Mouse (Mus musculus): ENCODE measurements around the gene Tmem33. TPM values are rescaled to one million over a fixed set of nuclear protein-coding genes. Genes with fewer than 3 reads are reported as not detected.

Gene Tmem33
- polyA plus RNA-seq, 1 experiment, result 16.9 TPM

- no peak overlapping the region for H3K27ac ChIP-seq (ENCODE audit: control insufficient read depth, insufficient read depth, low read depth, low read length, poor library complexity)
- TF ChIP-seq POLR2A (IDR thresholded peaks at IDR 0.05; ENCODE audit: borderline replicate concordance, control insufficient read depth, low read depth, low read length), result no peak
- TF ChIP-seq CTCF (IDR thresholded peaks at IDR 0.05; ENCODE audit: control insufficient read depth, insufficient read depth, low read length), result no peak
Measured at GRCm38 (mm10) chr5:67312522-67312851, 52.1 kb downstream of the Tmem33 start.

GRCm38 (mm10) chr5:67321656-67322268, 61.4 kb downstream of the Tmem33 start:
- TF ChIP-seq CTCF (IDR thresholded peaks at IDR 0.05; ENCODE audit: control insufficient read depth, insufficient read depth, low read length), result no peak
- TF ChIP-seq POLR2A (IDR thresholded peaks at IDR 0.05; ENCODE audit: borderline replicate concordance, control insufficient read depth, low read depth, low read length), result no peak
- WGBS, result 87% methylated on average over 17 of the region's 17 CpGs

More at GRCm38 (mm10) chr5:67312522-67312851, 52.1 kb downstream of the Tmem33 start:
- 89% methylated on average over 3 of the region's 3 CpGs for WGBS
- no peak overlapping the region for H3K4me3 ChIP-seq (replicated peaks; ENCODE audit: control insufficient read depth, low read depth, low read length)
- H3K4me1 ChIP-seq (ENCODE audit: control insufficient read depth, insufficient read depth, low read length), result no peaks in the 10 kb centered on the region; the same call in 1 of the 2 replicates

GRCm38 (mm10) chr5:67324032-67324431, 63.7 kb downstream of the Tmem33 start:
- no peak overlapping the region for H3K4me3 ChIP-seq (replicated peaks; ENCODE audit: control insufficient read depth, low read depth, low read length)
- WGBS, result 75% methylated on average over 1 of the region's 1 CpGs
- H3K27ac ChIP-seq (ENCODE audit: control insufficient read depth, insufficient read depth, low read depth, low read length, poor library complexity), result no peak overlapping the region
- H3K4me1 ChIP-seq (ENCODE audit: control insufficient read depth, insufficient read depth, low read length), result no peaks in the 10 kb centered on the region
- no peak for TF ChIP-seq POLR2A (IDR thresholded peaks at IDR 0.05; ENCODE audit: borderline replicate concordance, control insufficient read depth, low read depth, low read length)
- no peak for TF ChIP-seq CTCF (IDR thresholded peaks at IDR 0.05; ENCODE audit: control insufficient read depth, insufficient read depth, low read length)

More at GRCm38 (mm10) chr5:67321656-67322268, 61.4 kb downstream of the Tmem33 start:
- Histone ChIP-seq H3K27ac (ENCODE audit: control insufficient read depth, insufficient read depth, low read depth, low read length, poor library complexity) (no peak overlapping the region), H3K4me1 (ENCODE audit: control insufficient read depth, insufficient read depth, low read length) (no peaks in the 10 kb centered on the region), H3K4me3 (replicated peaks; ENCODE audit: control insufficient read depth, low read depth, low read length) (no peak overlapping the region)

GRCm38 (mm10) chr5:67340811-67341210, 80.4 kb downstream of the Tmem33 start:
- H3K27ac ChIP-seq (ENCODE audit: control insufficient read depth, insufficient read depth, low read depth, low read length, poor library complexity), result no peak overlapping the region
- 87% methylated on average over 6 of the region's 6 CpGs for WGBS
- H3K4me1 ChIP-seq (ENCODE audit: control insufficient read depth, insufficient read depth, low read length), result no peaks in the 10 kb centered on the region
- no peak for TF ChIP-seq CTCF (IDR thresholded peaks at IDR 0.05; ENCODE audit: control insufficient read depth, insufficient read depth, low read length)
- no peak for TF ChIP-seq POLR2A (IDR thresholded peaks at IDR 0.05; ENCODE audit: borderline replicate concordance, control insufficient read depth, low read depth, low read length)
- no peak overlapping the region for H3K4me3 ChIP-seq (replicated peaks; ENCODE audit: control insufficient read depth, low read depth, low read length)

Other genes with a start within 250 kb of the Tmem33 start
- gene Phox2b, start 161.3 kb upstream of the Tmem33 start, polyA plus RNA-seq (2011; ENCODE audit: insufficient read depth, insufficient read length, low replicate concordance, missing spikeins), result not detected in 2 replicates
- 48.7 and 55.8 TPM in 2 replicates for gene Slc30a9, start 46.4 kb downstream of the Tmem33 start, polyA plus RNA-seq (2011; ENCODE audit: insufficient read depth, insufficient read length, low replicate concordance, missing spikeins)
- gene Bend4, start 167.7 kb downstream of the Tmem33 start, polyA plus RNA-seq (2011; ENCODE audit: insufficient read depth, insufficient read length, low replicate concordance, missing spikeins), result 0.47 and 1.00 TPM in 2 replicates

Data from bone marrow, adult 2 months (tissue).